Mouse (Mus musculus) limb, embryonic 12.5 days (tissue): ENCODE data around the gene Dcn. TPM values are rescaled to one million over a fixed set of nuclear protein-coding genes. Genes with fewer than 3 reads are reported as not detected.
A peak's percentile ranks its signal among the peaks of the same experiment; 100 is the strongest.

ENCODE experiments used
- ATAC-seq: fragments of 200-750 bp; cut with Nextera tagmentation; 2 replicates; pipeline ENCODE4 v1.8.0; 2017; ENCODE audit warnings: low read depth, moderate TSS enrichment; ENCODE audit not compliant: insufficient number of reproducible peaks, insufficient read depth, low FRiP score, low TSS enrichment
- H3K27ac ChIP-seq: fragments of 300-500 bp; sonication (generic); 2 replicates; pipeline ENCODE4 v1.5.1; 2016; ENCODE audit warnings: mild to moderate bottlenecking, moderate library complexity
- H3K27me3 ChIP-seq: fragments of 300-500 bp; sonication (generic); 2 replicates; pipeline ENCODE4 v1.6.1; 2016; ENCODE audit warnings: mild to moderate bottlenecking, moderate library complexity
- H3K36me3 ChIP-seq: fragments of 300-500 bp; sonication (generic); 2 replicates; pipeline ENCODE4 v1.6.1; 2016; ENCODE audit warnings: mild to moderate bottlenecking, moderate library complexity
- H3K4me1 ChIP-seq: fragments of 300-500 bp; sonication (generic); replicated peaks from 2 replicates; pipeline ENCODE4 v1.6.1; 2016
- H3K4me2 ChIP-seq: fragments of 300-500 bp; sonication (generic); 2 replicates; pipeline ENCODE4 v1.6.1; 2016; ENCODE audit warnings: mild to moderate bottlenecking, moderate library complexity
- H3K4me3 ChIP-seq: fragments of 300-500 bp; sonication (generic); replicated peaks from 2 replicates; pipeline ENCODE4 v1.5.1; 2016; ENCODE audit warnings: mild to moderate bottlenecking
- H3K9ac ChIP-seq: fragments of 300-500 bp; sonication (generic); replicated peaks from 2 replicates; pipeline ENCODE4 v1.6.1; 2016; ENCODE audit warnings: mild to moderate bottlenecking, moderate library complexity
- H3K9me3 ChIP-seq: fragments of 300-500 bp; sonication (generic); 2 replicates; pipeline ENCODE4 v1.6.1; 2016; ENCODE audit warnings: mild to moderate bottlenecking, moderate library complexity
- WGBS: fragments of 180-500 bp; shearing (Covaris S2); methylation state at CpG from one replicate; pipeline ENCODE4 v1.1.7; 2016; 5-methylcytosine and 5-hydroxymethylcytosine counted together
- polyA plus RNA-seq: library from polyadenylated mRNA; unstranded; fragments of >200 nt; fragmentation: Nextera tagmentation; extraction: Ambion mirVana; gene quantifications from 2 replicates; pipeline ENCODE4 v1.2.1, GENCODE M21; 2016

Dcn gene
- polyA plus RNA-seq, 1 experiment from 2014 or later, result 51.8 TPM

DNA sequence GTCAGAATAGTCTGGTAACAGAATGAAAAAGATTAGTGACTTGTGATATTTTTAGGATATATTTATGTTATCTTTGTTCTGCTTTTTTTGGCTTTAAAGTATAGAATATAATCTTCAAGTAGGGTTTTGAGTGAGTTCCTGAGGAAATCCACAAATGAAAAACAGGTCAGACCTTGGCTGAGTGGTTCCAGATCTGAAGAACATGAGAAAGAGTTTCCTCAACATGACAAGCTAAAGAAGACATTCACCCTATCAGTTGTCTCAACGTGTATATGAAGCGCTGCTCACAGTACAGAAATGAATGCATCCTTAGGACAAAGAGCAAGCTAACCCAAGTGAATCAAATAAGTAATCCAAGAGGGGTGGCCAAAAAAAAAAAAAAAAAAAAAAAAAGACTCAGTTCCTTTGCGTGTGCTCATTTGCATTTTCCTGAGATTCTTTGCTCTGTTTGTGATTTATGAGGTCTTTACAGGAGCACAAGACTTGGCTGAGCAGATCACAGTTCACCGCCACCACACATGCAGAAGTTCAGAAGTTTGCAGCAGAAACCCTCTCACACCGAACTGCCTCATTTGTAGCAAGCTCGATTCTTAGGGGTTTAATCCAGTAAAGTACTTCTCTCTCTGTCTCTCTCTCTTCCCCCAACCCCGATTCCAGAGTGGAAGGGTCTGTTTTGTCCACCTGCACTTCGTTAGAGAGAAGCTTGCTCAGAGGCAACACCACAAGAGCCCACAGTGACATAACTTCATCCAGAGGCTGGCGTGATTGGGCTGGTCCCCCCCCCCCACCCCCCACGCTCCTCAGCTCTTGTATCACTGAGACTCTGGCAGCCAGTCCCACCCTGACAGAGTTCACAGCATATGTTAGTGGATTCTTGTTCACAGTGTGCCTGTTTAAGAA lies 85.8 kb downstream of the Dcn start, which contains the start of gene Lum:
Gene Lum (plus strand): TSS at position 172 of the 900 bp plus-strand sequence.
- WGBS, result 20% methylated on average over 10 of the region's 10 CpGs
- Histone ChIP-seq H3K4me1 (peaks cover 11% of the 10 kb centered on the region; the same call in 1 of the 2 replicates), H3K9me3 (no peaks in the 10 kb centered on the region), H3K36me3 (no peaks in the 10 kb centered on the region), H3K4me2 (peak within 1 kb of the TSS; percentile 45), H3K27me3 (no peaks in the 10 kb centered on the region), H3K4me3 (peak within 1 kb of the TSS; percentile 27), H3K9ac (no peak within 1 kb of the TSS), H3K27ac (peak within 1 kb of the TSS; percentile 91)
- ATAC-seq, result peak; percentile 91

DNA sequence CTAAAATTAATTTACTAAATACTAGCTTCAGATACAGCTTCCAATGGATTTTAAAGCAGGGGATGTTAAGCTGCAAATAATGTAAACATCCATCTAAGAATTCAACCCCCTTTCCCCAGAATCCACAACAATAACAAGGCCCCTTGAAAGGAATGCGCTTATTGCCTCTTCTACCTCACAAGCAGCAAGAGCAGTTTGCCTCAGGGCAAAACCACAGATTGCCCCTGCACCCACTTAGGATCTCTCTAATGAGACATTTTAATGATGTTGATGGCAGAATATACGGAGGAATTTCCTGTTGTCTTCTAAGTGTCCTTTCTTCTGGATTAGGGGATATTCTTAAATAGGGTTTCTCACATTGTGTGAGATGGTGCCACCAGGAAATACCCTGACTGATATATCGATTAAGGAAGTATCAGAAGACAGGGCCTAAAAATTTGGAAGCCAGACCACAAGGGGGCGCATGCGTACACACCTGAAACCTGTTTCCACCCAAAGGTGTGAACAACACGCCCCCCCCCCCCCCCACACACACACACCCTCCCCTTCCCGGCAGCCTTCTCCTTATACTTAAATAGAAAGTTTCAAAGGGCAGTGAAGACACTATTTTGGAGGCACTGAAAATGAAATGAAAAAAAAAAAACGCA lies 88.2 kb downstream of the Dcn start:
- no peaks in the 10 kb centered on the region for H3K27me3 ChIP-seq
- H3K4me3 ChIP-seq, result peak overlapping the region; percentile 14; the same call in 1 of the 2 replicates
- H3K9ac ChIP-seq, result no peak overlapping the region
- peak overlapping the region; percentile 31; the same call in 1 of the 2 replicates for H3K4me2 ChIP-seq
- H3K9me3 ChIP-seq, result no peaks in the 10 kb centered on the region
- peak overlapping the region; percentile 67; the same call in 1 of the 2 replicates for H3K27ac ChIP-seq
- WGBS, result 43% methylated on average over 8 of the region's 8 CpGs
- H3K4me1 ChIP-seq, result peaks cover 11% of the 10 kb centered on the region; the same call in 1 of the 2 replicates
- ATAC-seq, result no peak
- H3K36me3 ChIP-seq, result no peaks in the 10 kb centered on the region

Other genes starting within 250 kb of the Dcn start
- gene Lum, start 85.5 kb downstream of the Dcn start, polyA plus RNA-seq, result 105 and 147 TPM in 2 replicates
- gene Kera, start 127.3 kb downstream of the Dcn start, polyA plus RNA-seq, result 16.1 and 35.4 TPM in 2 replicates
- 1.8 and 5.6 TPM in 2 replicates for gene Epyc, start 164.5 kb downstream of the Dcn start, polyA plus RNA-seq
- not detected in 2 replicates for gene Ccer1, start 213.4 kb downstream of the Dcn start, polyA plus RNA-seq
- gene C030005K15Rik, start 247.1 kb downstream of the Dcn start, polyA plus RNA-seq, result not detected in 2 replicates